In genomic region chrX:24161654-24162053, GRCm38 (mm10) we compare ENCODE assay signal across 7 mouse cellular contexts.
DNase-seq lines count a peak whose midpoint lies in the region; ATAC-seq and TF ChIP-seq lines count a peak whose summit lies in the region.
"Not testable (repeated sequence)": the region's sequence is repeated elsewhere in the genome, so short reads cannot be mapped to it uniquely, and the experiment has no call there.

No protein-coding gene starts in this region.

- not testable (repeated sequence) for H3K9ac ChIP-seq in ES-Bruce4 (ENCODE audit: low read depth, poor library complexity, severe bottlenecking); heart, adult 2 months (ENCODE audit: low read depth, low read length); liver, embryonic 14.5 days (replicated peaks)

- H3K36me3 ChIP-seq in ES-Bruce4 (ENCODE audit: control insufficient read depth, insufficient read depth, low read length, poor library complexity, severe bottlenecking); heart, adult 2 months (ENCODE audit: control insufficient read depth, insufficient read depth, low read length); kidney, adult 2 months (ENCODE audit: control insufficient read depth, insufficient read depth, low read length); liver, embryonic 14.5 days (replicated peaks; ENCODE audit: control insufficient read depth, insufficient read depth, low read depth): not testable (repeated sequence)

- not testable (repeated sequence) for H3K9me3 ChIP-seq in ES-Bruce4 (replicated peaks; ENCODE audit: control insufficient read depth, insufficient read depth, low read length, poor library complexity, severe bottlenecking); liver, embryonic 14.5 days (ENCODE audit: control insufficient read depth, low read length)

- H3K27me3 ChIP-seq in ES-Bruce4 (ENCODE audit: control insufficient read depth, insufficient read depth, low read length, poor library complexity, severe bottlenecking); heart, adult 2 months (ENCODE audit: control insufficient read depth, insufficient read depth, low read length); kidney, adult 2 months (replicated peaks; ENCODE audit: control insufficient read depth, insufficient read depth, low read length); liver, embryonic 14.5 days (ENCODE audit: control insufficient read depth, insufficient read depth, low read length): not testable (repeated sequence)

- intact Hi-C loops in heart, adult 2 months (cut with DNase I): not testable (repeated sequence)

- 60% methylated on average over 9 of the region's 9 CpGs for WGBS in heart, adult 2 months
- 68% methylated on average over 9 of the region's 9 CpGs for WGBS in kidney, adult 2 months
- 58% methylated on average over 9 of the region's 9 CpGs for WGBS in liver, embryonic 14.5 days (ENCODE audit: insufficient replicate concordance)

- not testable (repeated sequence) for H3K4me3 ChIP-seq in ES-Bruce4 (ENCODE audit: low read depth, low read length); heart, adult 2 months; kidney, adult 2 months (ENCODE audit: insufficient read depth, low read depth, low read length); layer of hippocampus, adult 2 months; liver, embryonic 14.5 days (ENCODE audit: insufficient read depth in 1 of 2, low read depth in 2 of 2, low read length in 2 of 2)

- DNase-seq in ZHBTc4 (ENCODE audit: low read depth, low spot score): peak; percentile 21
- DNase-seq in heart, adult 2 months; liver, embryonic 14.5 days (ENCODE audit: low read depth in 3 of 3, low spot score in 3 of 3): not testable (repeated sequence)
- peak; percentile 4 for DNase-seq in kidney, adult 2 months
- DNase-seq in layer of hippocampus, adult 2 months (ENCODE audit: low spot score in 2 of 2): peak in 1 of 2 experiments; percentile 9
- DNase-seq in testis, postnatal 10 days (ENCODE audit: low spot score): peak; percentile 32

- not testable (repeated sequence) for H3K27ac ChIP-seq in ES-Bruce4 (ENCODE audit: insufficient read depth, low read length); heart, adult 2 months; kidney, adult 2 months (ENCODE audit: insufficient read depth, low read depth, low read length); layer of hippocampus, adult 2 months; liver, embryonic 14.5 days

- TF ChIP-seq EP300 in ES-Bruce4 (IDR thresholded peaks at IDR 0.05; ENCODE audit: insufficient read depth, low read depth, low read length); heart, adult 2 months (IDR thresholded peaks at IDR 0.05; ENCODE audit: insufficient read depth, low read depth, low read length); liver, embryonic 14.5 days (IDR thresholded peaks at IDR 0.05; ENCODE audit: low read depth): not testable (repeated sequence)

- TF ChIP-seq CTCF in ES-Bruce4 (IDR thresholded peaks at IDR 0.05; ENCODE audit: low read depth, low read length): peak; percentile 10
- TF ChIP-seq CTCF in heart, adult 2 months (IDR thresholded peaks at IDR 0.05): peak; percentile 46
- not testable (repeated sequence) for TF ChIP-seq CTCF in kidney, adult 2 months (conservative IDR thresholded peaks at IDR 0.05; ENCODE audit: insufficient read depth, insufficient read length, low read depth, low read length)
- TF ChIP-seq CTCF in layer of hippocampus, adult 2 months (conservative IDR thresholded peaks at IDR 0.05): 0 out of 2 replicates have a peak, but pooled peaks have one; percentile 3
- peak; percentile 27; the same call in 1 of the 2 replicates for TF ChIP-seq CTCF in liver, embryonic 14.5 days (IDR thresholded peaks at IDR 0.05; ENCODE audit: low read depth)

- TF ChIP-seq POLR2A in ES-Bruce4 (IDR thresholded peaks at IDR 0.05; ENCODE audit: insufficient read depth, low read length); heart, adult 2 months (IDR thresholded peaks at IDR 0.05; ENCODE audit: insufficient read depth, low read depth, low read length); kidney, adult 2 months (IDR thresholded peaks at IDR 0.05; ENCODE audit: low read depth, low read length): not testable (repeated sequence)

- ATAC-seq in liver, embryonic 14.5 days (ENCODE audit: insufficient read depth): not testable (repeated sequence)

- H3K4me2 ChIP-seq in liver, embryonic 14.5 days (ENCODE audit: low read depth): not testable (repeated sequence)

- not testable (repeated sequence) for H3K79me2 ChIP-seq in heart, adult 2 months (replicated peaks; ENCODE audit: control insufficient read depth, insufficient read depth, low read length)

- H3K4me1 ChIP-seq in ES-Bruce4 (ENCODE audit: control insufficient read depth, insufficient read depth, low read length); heart, adult 2 months (ENCODE audit: control insufficient read depth, insufficient read depth, low read length); kidney, adult 2 months (ENCODE audit: control insufficient read depth, insufficient read depth, low read length); liver, embryonic 14.5 days (replicated peaks; ENCODE audit: control insufficient read depth in 2 of 2, insufficient read depth in 2 of 2, low read length in 1 of 2): not testable (repeated sequence)
